Mouse (Mus musculus) liver, adult 2 months (tissue): Measurements from ENCODE around the gene Klhl12.

Source experiments
- CTCF ChIP-seq: fragments of 200-500 bp; IDR thresholded peaks from 2 replicates; pipeline ENCODE4 v1.5.1; 2011; ENCODE audit warnings: low read depth, low read length, control low read depth
- POLR2A ChIP-seq: fragments of 200-500 bp; IDR thresholded peaks from 2 replicates; pipeline ENCODE4 v1.6.1; 2011; ENCODE audit warnings: low read length, control low read depth; ENCODE audit not compliant: insufficient read depth; ENCODE audit errors: extremely low read depth

GRCm38 (mm10) chr1:134520001-134520721, 64.8 kb downstream of the Klhl12 start:
- TF ChIP-seq CTCF (no peak), POLR2A (no peak)
